Mouse (Mus musculus) heart, adult 2 months (tissue): ENCODE data around the gene Pik3ip1.

Source experiments
- CTCF ChIP-seq: fragments of 200-600 bp; IDR thresholded peaks from 2 replicates; pipeline ENCODE4 v1.8.1; 2022; ENCODE audit warnings: antibody characterized with exemption, mild to moderate bottlenecking, moderate library complexity
- POLR2A ChIP-seq: fragments of 200-500 bp; IDR thresholded peaks from 2 replicates; pipeline ENCODE4 v1.6.1; 2011; ENCODE audit warnings: mild to moderate bottlenecking, low read depth, low read length, control low read depth; ENCODE audit not compliant: insufficient read depth

DNA sequence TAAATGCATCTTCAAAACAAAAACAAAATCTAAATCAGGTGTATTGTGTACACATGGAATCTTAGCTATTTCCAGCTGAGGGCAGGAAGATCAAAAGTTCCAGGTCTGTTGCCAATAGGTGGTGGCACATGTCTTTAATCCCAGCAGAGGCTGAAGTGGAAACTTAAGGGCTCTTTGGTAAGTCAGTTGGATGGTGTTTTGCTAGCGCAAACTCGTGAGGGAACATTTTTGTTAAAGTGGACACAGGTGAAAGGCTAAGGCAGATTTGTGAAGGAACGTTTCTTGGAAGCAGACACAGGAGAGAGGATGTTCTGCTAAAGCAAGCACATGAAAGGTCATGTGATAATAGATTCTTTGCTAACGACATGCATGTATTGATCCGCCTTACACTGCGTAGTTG lies 46.6 kb upstream of the Pik3ip1 start:
- TF ChIP-seq CTCF (no peak), POLR2A (no peak)
